Mouse (Mus musculus): ENCODE results near the gene Cd300lf. TPM values are rescaled to one million over a fixed set of nuclear protein-coding genes. Genes with fewer than 3 reads are reported as not detected.

Cd300lf gene
- polyA plus RNA-seq, 2 experiments, result 0.14 to 0.35 TPM

DNA sequence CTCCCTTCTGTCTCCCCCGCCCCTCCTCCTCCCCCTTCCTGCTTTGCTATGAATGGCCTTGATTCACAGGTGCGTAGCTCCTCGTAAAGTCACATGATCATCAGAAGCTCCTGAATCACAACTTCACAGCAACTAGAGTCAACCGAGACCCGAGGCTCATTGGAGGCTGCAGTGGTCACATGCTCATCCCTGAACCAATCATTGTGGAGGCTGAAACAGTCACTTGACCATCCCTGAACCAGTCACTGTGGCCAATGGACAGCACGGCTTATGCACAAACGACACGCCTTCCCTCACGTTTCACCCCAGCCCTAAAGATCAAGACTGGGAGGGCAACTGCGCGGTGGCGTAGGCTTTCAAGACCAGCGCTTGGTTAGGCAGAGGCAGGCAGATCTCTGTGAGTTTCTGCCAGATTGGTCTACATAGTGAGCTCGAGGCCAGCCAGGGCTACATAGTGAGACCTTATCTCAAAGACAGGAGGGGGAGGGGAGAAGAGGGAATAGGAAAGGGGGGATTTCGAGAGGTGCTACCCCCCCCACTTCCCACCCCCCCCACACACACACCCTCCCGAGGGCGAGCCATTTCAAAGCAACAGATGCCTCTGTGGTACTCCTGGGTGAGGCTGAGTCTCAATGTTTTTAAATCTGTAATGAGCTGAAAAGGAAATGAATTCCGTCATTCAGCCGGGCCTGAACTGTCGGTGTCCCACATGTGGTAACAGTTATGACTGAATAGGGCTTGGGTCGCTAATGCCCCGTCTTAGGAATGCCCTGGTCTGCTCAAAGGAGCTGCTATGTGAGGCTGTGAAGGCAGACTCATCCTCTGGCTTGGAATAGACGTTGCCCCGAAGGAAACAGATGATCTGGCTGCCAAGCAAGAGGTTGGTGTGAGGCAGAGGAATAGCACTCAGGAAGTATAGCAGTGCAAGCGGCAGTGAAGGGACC, 30.1 kb downstream of the Cd300lf start:
- H3K27me3 ChIP-seq (ENCODE audit: control insufficient read depth, insufficient read depth, low read length), result no peaks in the 10 kb centered on the region
- H3K36me3 ChIP-seq (ENCODE audit: control insufficient read depth, insufficient read depth, low read length), result no peaks in the 10 kb centered on the region
- no peaks in the 10 kb centered on the region for H3K9me3 ChIP-seq (ENCODE audit: control insufficient read depth, low read length)
- 61% methylated on average over 25 of the region's 25 CpGs for WGBS
- H3K9ac ChIP-seq (ENCODE audit: low read depth, low read length, severe bottlenecking), result no peak overlapping the region
- 0 out of 2 replicates have a peak, but pooled peaks have one; percentile 34 for ATAC-seq (ENCODE audit: low FRiP score, low read depth)
- H3K4me1 ChIP-seq (ENCODE audit: control insufficient read depth, insufficient read depth, low read length), result peaks cover 17% of the 10 kb centered on the region; the same call in 1 of the 2 replicates
- DNase-seq (ENCODE audit: low spot score), result peak; percentile 30
- no peak overlapping the region for H3K4me3 ChIP-seq (replicated peaks; ENCODE audit: low read length)
- no peak for TF ChIP-seq POLR2A (IDR thresholded peaks at IDR 0.05; ENCODE audit: borderline replicate concordance, extremely low read depth, insufficient read depth, insufficient read length)
- no peak overlapping the region for H3K4me2 ChIP-seq (replicated peaks; ENCODE audit: low read depth, low read length, severe bottlenecking)
- no peak overlapping the region for H3K27ac ChIP-seq (replicated peaks; ENCODE audit: low read depth, low read length)

DNA sequence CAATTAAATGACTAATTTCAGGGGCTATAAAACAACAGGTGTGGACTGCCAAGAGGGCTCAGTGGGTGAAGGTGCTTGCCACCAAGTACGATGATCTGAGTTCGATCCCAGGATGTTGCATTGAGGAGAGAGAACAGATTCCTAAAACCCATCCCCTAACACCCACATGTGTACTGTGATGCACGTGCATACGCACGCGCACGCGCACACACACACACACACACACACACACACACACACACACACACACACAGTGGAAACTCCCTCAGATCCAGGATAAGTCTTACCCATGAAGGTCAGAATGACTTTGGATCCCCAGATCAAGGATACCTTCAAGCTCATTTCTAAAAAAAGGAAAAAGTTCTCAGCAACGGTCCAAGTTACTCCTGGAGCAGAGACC, 31.7 kb downstream of the Cd300lf start:
- DNase-seq (ENCODE audit: low spot score), result no peak
- Histone ChIP-seq H3K36me3 (ENCODE audit: control insufficient read depth, insufficient read depth, low read length) (no peaks in the 10 kb centered on the region), H3K4me3 (replicated peaks; ENCODE audit: low read length) (no peak overlapping the region), H3K27me3 (ENCODE audit: control insufficient read depth, insufficient read depth, low read length) (no peaks in the 10 kb centered on the region), H3K4me1 (ENCODE audit: control insufficient read depth, insufficient read depth, low read length) (peaks cover 11% of the 10 kb centered on the region; the same call in 1 of the 2 replicates), H3K9ac (ENCODE audit: low read depth, low read length, severe bottlenecking) (no peak overlapping the region), H3K27ac (replicated peaks; ENCODE audit: low read depth, low read length) (no peak overlapping the region), H3K9me3 (ENCODE audit: control insufficient read depth, low read length) (no peaks in the 10 kb centered on the region), H3K4me2 (replicated peaks; ENCODE audit: low read depth, low read length, severe bottlenecking) (no peak overlapping the region)
- 84% methylated on average over 9 of the region's 9 CpGs for WGBS
- ATAC-seq (ENCODE audit: low FRiP score, low read depth), result no peak
- TF ChIP-seq POLR2A (IDR thresholded peaks at IDR 0.05; ENCODE audit: borderline replicate concordance, extremely low read depth, insufficient read depth, insufficient read length), result no peak

DNA sequence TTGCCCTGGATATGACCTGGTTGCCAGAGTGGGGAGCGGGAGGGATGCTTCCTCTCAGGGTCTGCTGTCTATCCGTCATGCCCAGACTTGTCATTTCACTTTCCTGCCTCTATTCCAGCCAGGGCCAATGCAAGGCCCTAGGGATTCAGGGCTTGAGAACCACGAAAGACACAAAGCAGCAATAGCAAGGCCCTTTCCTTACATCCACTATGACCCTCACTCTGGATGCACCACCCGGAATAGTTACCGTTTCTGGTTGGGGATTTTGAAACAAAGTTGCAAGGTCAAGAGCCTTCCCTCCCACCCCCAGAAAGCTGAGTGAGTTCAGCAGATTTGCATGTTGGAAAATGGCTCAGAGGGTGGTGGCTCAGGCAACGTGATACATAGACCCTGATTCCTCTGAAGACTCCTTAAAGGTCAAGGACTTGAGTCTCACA, 32.2 kb downstream of the Cd300lf start:
- TF ChIP-seq POLR2A (IDR thresholded peaks at IDR 0.05; ENCODE audit: borderline replicate concordance, extremely low read depth, insufficient read depth, insufficient read length), result no peak
- peaks cover 11% of the 10 kb centered on the region; the same call in 1 of the 2 replicates for H3K4me1 ChIP-seq (ENCODE audit: control insufficient read depth, insufficient read depth, low read length)
- DNase-seq (ENCODE audit: low spot score), result no peak
- no peaks in the 10 kb centered on the region for H3K9me3 ChIP-seq (ENCODE audit: control insufficient read depth, low read length)
- no peaks in the 10 kb centered on the region for H3K36me3 ChIP-seq (ENCODE audit: control insufficient read depth, insufficient read depth, low read length)
- no peaks in the 10 kb centered on the region for H3K27me3 ChIP-seq (ENCODE audit: control insufficient read depth, insufficient read depth, low read length)
- no peak overlapping the region for H3K27ac ChIP-seq (replicated peaks; ENCODE audit: low read depth, low read length)
- no peak overlapping the region for H3K4me3 ChIP-seq (replicated peaks; ENCODE audit: low read length)
- H3K4me2 ChIP-seq (replicated peaks; ENCODE audit: low read depth, low read length, severe bottlenecking), result no peak overlapping the region
- no peak for ATAC-seq (ENCODE audit: low FRiP score, low read depth)
- H3K9ac ChIP-seq (ENCODE audit: low read depth, low read length, severe bottlenecking), result no peak overlapping the region
- 33% methylated on average over 6 of the region's 6 CpGs for WGBS

DNA sequence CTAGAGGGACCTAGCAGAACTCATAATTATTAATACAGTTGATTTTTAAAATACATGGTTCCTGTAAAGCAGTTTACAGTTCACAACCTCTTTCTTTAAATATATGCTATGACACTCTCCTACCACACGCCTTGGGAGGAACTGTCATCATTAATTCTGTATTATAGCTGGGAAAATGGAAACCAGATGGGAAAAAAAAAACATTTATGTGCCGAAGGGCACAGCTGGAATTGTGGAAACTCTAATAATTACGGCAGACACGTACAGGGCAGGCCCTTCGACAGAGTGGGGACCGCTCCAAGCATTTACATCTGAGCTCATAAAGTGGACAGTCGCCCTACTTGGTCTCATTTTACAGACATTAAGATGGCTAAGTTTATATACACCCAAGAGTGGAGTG, 33.1 kb downstream of the Cd300lf start:
- Histone ChIP-seq H3K9me3 (ENCODE audit: control insufficient read depth, low read length) (no peaks in the 10 kb centered on the region), H3K4me3 (replicated peaks; ENCODE audit: low read length) (no peak overlapping the region), H3K27ac (replicated peaks; ENCODE audit: low read depth, low read length) (no peak overlapping the region), H3K9ac (ENCODE audit: low read depth, low read length, severe bottlenecking) (no peak overlapping the region), H3K27me3 (ENCODE audit: control insufficient read depth, insufficient read depth, low read length) (no peaks in the 10 kb centered on the region), H3K4me2 (replicated peaks; ENCODE audit: low read depth, low read length, severe bottlenecking) (no peak overlapping the region), H3K4me1 (ENCODE audit: control insufficient read depth, insufficient read depth, low read length) (peaks cover 11% of the 10 kb centered on the region; the same call in 1 of the 2 replicates), H3K36me3 (ENCODE audit: control insufficient read depth, insufficient read depth, low read length) (no peaks in the 10 kb centered on the region)
- WGBS, result 13% methylated on average over 7 of the region's 7 CpGs
- no peak for ATAC-seq (ENCODE audit: low FRiP score, low read depth)
- no peak for DNase-seq (ENCODE audit: low spot score)
- no peak for TF ChIP-seq POLR2A (IDR thresholded peaks at IDR 0.05; ENCODE audit: borderline replicate concordance, extremely low read depth, insufficient read depth, insufficient read length)

DNA sequence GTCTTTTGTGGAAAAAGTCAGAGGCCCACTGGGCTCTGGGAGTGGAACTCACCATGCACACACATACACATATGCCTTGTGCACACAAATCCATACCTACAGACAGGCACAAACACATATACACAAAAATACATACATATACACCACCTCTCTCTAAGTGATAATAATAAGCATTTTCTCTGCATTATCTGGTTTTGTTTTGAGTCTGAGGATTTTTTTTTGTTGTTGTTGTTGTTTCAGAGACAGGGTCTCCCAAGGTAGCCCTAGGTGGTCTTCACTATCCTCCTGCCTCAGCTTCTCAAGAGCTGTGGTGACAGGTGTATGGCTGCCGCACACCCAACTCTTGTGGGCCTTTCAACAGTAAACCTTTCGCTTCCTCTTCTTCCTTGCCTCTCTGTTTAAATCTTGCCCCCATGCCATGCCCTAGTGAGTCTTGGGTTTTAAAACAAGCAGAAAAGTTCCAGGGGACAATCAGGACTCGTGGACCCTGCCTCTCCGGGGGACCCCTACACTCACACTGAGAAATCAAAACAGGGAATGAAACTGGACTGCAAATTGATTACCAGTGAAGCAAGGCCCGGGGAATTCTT, 33.7 kb downstream of the Cd300lf start:
- H3K9ac ChIP-seq (ENCODE audit: low read depth, low read length, severe bottlenecking), result no peak overlapping the region
- peaks cover 11% of the 10 kb centered on the region; the same call in 1 of the 2 replicates for H3K4me1 ChIP-seq (ENCODE audit: control insufficient read depth, insufficient read depth, low read length)
- TF ChIP-seq POLR2A (IDR thresholded peaks at IDR 0.05; ENCODE audit: borderline replicate concordance, extremely low read depth, insufficient read depth, insufficient read length), result no peak

More for the DNA sequence above, 33.7 kb downstream of the Cd300lf start:
- H3K9me3 ChIP-seq (ENCODE audit: control insufficient read depth, low read length), result no peaks in the 10 kb centered on the region
- DNase-seq (ENCODE audit: low spot score) (no peak), ATAC-seq (ENCODE audit: low FRiP score, low read depth) (no peak)
- WGBS, result 61% methylated on average over 5 of the region's 5 CpGs
- H3K36me3 ChIP-seq (ENCODE audit: control insufficient read depth, insufficient read depth, low read length), result no peaks in the 10 kb centered on the region
- H3K4me3 ChIP-seq (replicated peaks; ENCODE audit: low read length), result no peak overlapping the region
- H3K27me3 ChIP-seq (ENCODE audit: control insufficient read depth, insufficient read depth, low read length), result no peaks in the 10 kb centered on the region
- H3K27ac ChIP-seq (replicated peaks; ENCODE audit: low read depth, low read length), result no peak overlapping the region
- H3K4me2 ChIP-seq (replicated peaks; ENCODE audit: low read depth, low read length, severe bottlenecking), result no peak overlapping the region
